Mouse (Mus musculus): ENCODE measurements around the gene Specc1. TPM values are rescaled to one million over a fixed set of nuclear protein-coding genes. Genes with fewer than 3 reads are reported as not detected.
A peak's percentile ranks its signal among the peaks of the same experiment; 100 is the strongest.

The Specc1 gene
- polyA plus RNA-seq, 1 experiment from 2014 or later: 26.3 TPM

GRCm38 (mm10) chr11:62040122-62040521, 83.6 kb downstream of the Specc1 start:
- WGBS: 75% methylated on average over 2 of the region's 2 CpGs
- no peaks in the 10 kb centered on the region for H3K4me1 ChIP-seq (replicated peaks; ENCODE audit: control insufficient read depth, insufficient read depth, low read length)
- no peak overlapping the region for H3K9ac ChIP-seq (ENCODE audit: low read depth, low read length)
- no peaks in the 10 kb centered on the region for H3K9me3 ChIP-seq (ENCODE audit: control insufficient read depth, low read length)
- H3K36me3 ChIP-seq (ENCODE audit: control insufficient read depth, insufficient read depth, low read length): no peaks in the 10 kb centered on the region
- no peak overlapping the region for H3K27ac ChIP-seq (ENCODE audit: low read depth, low read length)
- no peak overlapping the region for H3K4me3 ChIP-seq (ENCODE audit: low read depth, low read length)
- H3K27me3 ChIP-seq (ENCODE audit: control insufficient read depth, insufficient read depth, low read length): no peaks in the 10 kb centered on the region
- ATAC-seq (ENCODE audit: low FRiP score) (no peak), DNase-seq (ENCODE audit: low spot score) (no peak)
- no peak overlapping the region for H3K4me2 ChIP-seq (replicated peaks; ENCODE audit: low read depth, low read length)

DNA sequence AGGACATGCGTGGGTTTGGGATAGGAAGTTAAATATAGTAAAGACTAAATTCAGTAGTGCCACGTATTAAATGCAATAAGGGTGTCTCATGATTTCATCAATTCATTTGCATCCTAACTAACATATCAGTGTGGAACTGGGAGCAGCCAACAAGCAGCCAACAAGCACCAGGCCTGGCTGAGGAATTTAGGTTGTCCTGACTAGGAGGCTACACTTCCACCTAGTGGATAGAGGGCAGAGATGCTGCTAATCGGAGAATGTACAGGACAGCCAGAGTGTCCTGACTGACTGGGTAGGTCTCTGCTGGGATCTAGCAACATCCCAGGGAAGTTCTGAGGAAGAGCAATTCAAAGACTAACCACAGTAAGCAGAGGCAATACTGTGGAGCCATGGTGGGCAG, 88.1 kb downstream of the Specc1 start:
- H3K9ac ChIP-seq (ENCODE audit: low read depth, low read length): no peak overlapping the region
- DNase-seq (ENCODE audit: low spot score) (no peak), ATAC-seq (ENCODE audit: low FRiP score) (no peak)
- H3K36me3 ChIP-seq (ENCODE audit: control insufficient read depth, insufficient read depth, low read length): no peaks in the 10 kb centered on the region
- 44% methylated on average over 3 of the region's 3 CpGs for WGBS
- no peak overlapping the region for H3K4me2 ChIP-seq (replicated peaks; ENCODE audit: low read depth, low read length)
- H3K27ac ChIP-seq (ENCODE audit: low read depth, low read length): no peak overlapping the region
- no peaks in the 10 kb centered on the region for H3K9me3 ChIP-seq (ENCODE audit: control insufficient read depth, low read length)
- no peaks in the 10 kb centered on the region for H3K4me1 ChIP-seq (replicated peaks; ENCODE audit: control insufficient read depth, insufficient read depth, low read length)
- H3K27me3 ChIP-seq (ENCODE audit: control insufficient read depth, insufficient read depth, low read length): no peaks in the 10 kb centered on the region
- no peak overlapping the region for H3K4me3 ChIP-seq (ENCODE audit: low read depth, low read length)

DNA sequence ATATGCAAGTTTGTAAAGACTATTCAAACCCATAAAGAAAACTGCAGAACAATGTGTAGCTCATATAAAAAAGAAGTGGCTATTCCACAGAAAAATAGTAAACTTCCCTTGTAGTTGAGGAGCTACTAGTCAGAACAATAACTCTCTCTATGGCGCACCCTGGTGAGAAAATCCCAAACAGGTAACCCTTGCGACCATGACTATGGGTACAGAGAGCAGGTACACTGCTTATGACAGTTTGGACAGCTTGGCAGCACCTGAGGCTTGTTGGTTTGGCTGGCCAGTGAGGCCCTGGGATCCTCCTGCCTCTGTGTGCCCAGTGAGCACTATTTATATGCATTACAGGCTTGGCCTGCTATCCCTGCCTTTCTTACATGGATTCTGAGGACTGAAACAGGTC, 89.4 kb downstream of the Specc1 start:
- Histone ChIP-seq H3K9me3 (ENCODE audit: control insufficient read depth, low read length) (no peaks in the 10 kb centered on the region), H3K27me3 (ENCODE audit: control insufficient read depth, insufficient read depth, low read length) (no peaks in the 10 kb centered on the region), H3K36me3 (ENCODE audit: control insufficient read depth, insufficient read depth, low read length) (no peaks in the 10 kb centered on the region), H3K4me1 (replicated peaks; ENCODE audit: control insufficient read depth, insufficient read depth, low read length) (0 out of 2 replicates have a peak, but pooled peaks cover 2% of the 10 kb centered on the region), H3K27ac (ENCODE audit: low read depth, low read length) (no peak overlapping the region), H3K9ac (ENCODE audit: low read depth, low read length) (no peak overlapping the region), H3K4me2 (replicated peaks; ENCODE audit: low read depth, low read length) (no peak overlapping the region), H3K4me3 (ENCODE audit: low read depth, low read length) (no peak overlapping the region)
- ATAC-seq (ENCODE audit: low FRiP score) (no peak), DNase-seq (ENCODE audit: low spot score) (no peak)
- 55% methylated on average over 2 of the region's 2 CpGs for WGBS

DNA sequence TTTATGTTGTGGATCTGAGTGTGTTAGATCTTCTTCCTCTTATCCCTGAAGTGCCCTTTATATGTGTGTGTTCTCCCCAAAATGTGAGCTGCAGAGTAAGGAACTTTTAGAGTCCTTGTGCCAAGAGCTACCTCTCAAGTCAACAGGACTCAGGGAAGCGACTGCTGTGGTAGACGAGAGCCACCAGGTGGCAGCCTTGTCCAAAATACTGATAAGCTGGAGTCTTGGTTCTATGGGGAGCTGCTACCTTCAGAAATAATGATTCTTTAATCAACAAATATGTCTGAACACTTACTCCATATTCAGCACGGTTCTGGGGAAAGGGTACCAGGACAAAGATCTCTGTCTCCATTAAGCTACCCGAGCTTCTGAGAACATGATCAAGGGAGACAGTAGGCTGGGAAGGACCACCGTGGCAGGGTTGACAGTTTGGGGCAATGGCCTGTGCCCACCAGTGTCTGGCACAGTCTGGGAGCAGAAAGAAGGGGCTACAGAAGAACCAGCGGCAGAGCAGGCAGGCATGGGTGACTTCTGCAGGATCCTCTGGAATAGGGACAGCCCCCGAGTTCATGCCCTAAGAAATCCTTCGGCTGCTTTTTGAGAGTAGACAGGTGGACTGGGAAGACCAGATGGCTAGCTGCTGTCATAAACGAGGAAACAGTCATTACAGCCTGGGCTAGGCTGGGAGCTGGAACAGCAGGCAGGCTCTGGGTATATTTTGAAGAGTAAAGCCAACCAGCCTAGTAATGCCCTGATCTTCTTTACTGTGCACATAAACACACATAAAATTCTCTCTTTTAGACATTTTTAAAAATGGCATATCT, 91.5 kb downstream of the Specc1 start:
- Histone ChIP-seq H3K9ac (ENCODE audit: low read depth, low read length) (no peak overlapping the region), H3K36me3 (ENCODE audit: control insufficient read depth, insufficient read depth, low read length) (no peaks in the 10 kb centered on the region), H3K4me2 (replicated peaks; ENCODE audit: low read depth, low read length) (no peak overlapping the region), H3K27me3 (ENCODE audit: control insufficient read depth, insufficient read depth, low read length) (no peaks in the 10 kb centered on the region), H3K27ac (ENCODE audit: low read depth, low read length) (no peak overlapping the region), H3K9me3 (ENCODE audit: control insufficient read depth, low read length) (no peaks in the 10 kb centered on the region), H3K4me3 (ENCODE audit: low read depth, low read length) (no peak overlapping the region), H3K4me1 (replicated peaks; ENCODE audit: control insufficient read depth, insufficient read depth, low read length) (0 out of 2 replicates have a peak, but pooled peaks cover 2% of the 10 kb centered on the region)
- 43% methylated on average over 9 of the region's 9 CpGs for WGBS
- ATAC-seq (ENCODE audit: low FRiP score) (no peak), DNase-seq (ENCODE audit: low spot score) (peak; percentile 87)

- H3K4me1 ChIP-seq (replicated peaks; ENCODE audit: control insufficient read depth, insufficient read depth, low read length): 0 out of 2 replicates have a peak, but pooled peaks cover 2% of the 10 kb centered on the region
- no peak overlapping the region for H3K4me3 ChIP-seq (ENCODE audit: low read depth, low read length)
- no peak overlapping the region for H3K27ac ChIP-seq (ENCODE audit: low read depth, low read length)
- no peaks in the 10 kb centered on the region for H3K9me3 ChIP-seq (ENCODE audit: control insufficient read depth, low read length)
- no peaks in the 10 kb centered on the region for H3K36me3 ChIP-seq (ENCODE audit: control insufficient read depth, insufficient read depth, low read length)
- no peak overlapping the region for H3K9ac ChIP-seq (ENCODE audit: low read depth, low read length)
- DNase-seq (ENCODE audit: low spot score): no peak
- ATAC-seq (ENCODE audit: low FRiP score): no peak
- H3K27me3 ChIP-seq (ENCODE audit: control insufficient read depth, insufficient read depth, low read length): no peaks in the 10 kb centered on the region
- no peak overlapping the region for H3K4me2 ChIP-seq (replicated peaks; ENCODE audit: low read depth, low read length)
Observed at GRCm38 (mm10) chr11:62049170-62049569, 92.6 kb downstream of the Specc1 start.

GRCm38 (mm10) chr11:62050356-62051330, 94.1 kb downstream of the Specc1 start:
- H3K4me1 ChIP-seq (replicated peaks; ENCODE audit: control insufficient read depth, insufficient read depth, low read length): 0 out of 2 replicates have a peak, but pooled peaks cover 2% of the 10 kb centered on the region
- WGBS: 54% methylated on average over 8 of the region's 8 CpGs
- no peaks in the 10 kb centered on the region for H3K27me3 ChIP-seq (ENCODE audit: control insufficient read depth, insufficient read depth, low read length)
- H3K4me3 ChIP-seq (ENCODE audit: low read depth, low read length): no peak overlapping the region
- H3K36me3 ChIP-seq (ENCODE audit: control insufficient read depth, insufficient read depth, low read length): no peaks in the 10 kb centered on the region
- H3K27ac ChIP-seq (ENCODE audit: low read depth, low read length): no peak overlapping the region
- DNase-seq (ENCODE audit: low spot score) (no peak), ATAC-seq (ENCODE audit: low FRiP score) (no peak)
- no peaks in the 10 kb centered on the region for H3K9me3 ChIP-seq (ENCODE audit: control insufficient read depth, low read length)
- no peak overlapping the region for H3K4me2 ChIP-seq (replicated peaks; ENCODE audit: low read depth, low read length)
- H3K9ac ChIP-seq (ENCODE audit: low read depth, low read length): no peak overlapping the region

DNA sequence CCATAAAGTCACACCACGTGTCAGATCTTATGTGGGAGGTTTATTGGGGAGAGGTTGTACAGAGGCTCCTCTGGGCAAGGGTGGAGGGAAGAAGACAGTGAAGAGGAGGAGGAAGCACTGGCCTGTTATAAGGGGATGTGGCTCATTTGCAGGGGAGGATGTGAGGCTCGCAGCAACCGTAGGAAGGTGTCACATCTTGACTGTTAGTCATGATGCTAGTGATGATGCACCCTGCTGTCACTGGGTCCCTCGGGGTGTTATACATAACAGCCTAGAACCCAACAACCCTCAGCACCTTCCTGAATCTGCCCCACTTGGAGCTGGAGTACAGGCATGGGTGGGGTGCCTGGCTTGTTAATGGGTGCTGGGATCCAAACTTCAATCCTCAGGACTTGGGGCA, 94.9 kb downstream of the Specc1 start:
- Histone ChIP-seq H3K36me3 (ENCODE audit: control insufficient read depth, insufficient read depth, low read length) (no peaks in the 10 kb centered on the region), H3K4me1 (replicated peaks; ENCODE audit: control insufficient read depth, insufficient read depth, low read length) (0 out of 2 replicates have a peak, but pooled peaks cover 2% of the 10 kb centered on the region), H3K4me2 (replicated peaks; ENCODE audit: low read depth, low read length) (no peak overlapping the region), H3K9ac (ENCODE audit: low read depth, low read length) (no peak overlapping the region), H3K9me3 (ENCODE audit: control insufficient read depth, low read length) (no peaks in the 10 kb centered on the region), H3K27me3 (ENCODE audit: control insufficient read depth, insufficient read depth, low read length) (no peaks in the 10 kb centered on the region), H3K4me3 (ENCODE audit: low read depth, low read length) (no peak overlapping the region), H3K27ac (ENCODE audit: low read depth, low read length) (no peak overlapping the region)
- ATAC-seq (ENCODE audit: low FRiP score) (no peak), DNase-seq (ENCODE audit: low spot score) (no peak)
- 91% methylated on average over 4 of the region's 4 CpGs for WGBS

- DNase-seq (ENCODE audit: low spot score) (peak; percentile 60), ATAC-seq (ENCODE audit: low FRiP score) (peak; percentile 57; the same call in 1 of the 2 replicates)
- Histone ChIP-seq H3K27me3 (ENCODE audit: control insufficient read depth, insufficient read depth, low read length) (no peaks in the 10 kb centered on the region), H3K9me3 (ENCODE audit: control insufficient read depth, low read length) (no peaks in the 10 kb centered on the region), H3K9ac (ENCODE audit: low read depth, low read length) (no peak overlapping the region), H3K4me2 (replicated peaks; ENCODE audit: low read depth, low read length) (no peak overlapping the region), H3K27ac (ENCODE audit: low read depth, low read length) (no peak overlapping the region), H3K4me3 (ENCODE audit: low read depth, low read length) (no peak overlapping the region), H3K4me1 (replicated peaks; ENCODE audit: control insufficient read depth, insufficient read depth, low read length) (0 out of 2 replicates have a peak, but pooled peaks cover 2% of the 10 kb centered on the region), H3K36me3 (ENCODE audit: control insufficient read depth, insufficient read depth, low read length) (no peaks in the 10 kb centered on the region)
- 35% methylated on average over 9 of the region's 9 CpGs for WGBS
Observed at GRCm38 (mm10) chr11:62053928-62054327, 97.4 kb downstream of the Specc1 start.

Measured in hindbrain, embryonic 11.5 days (tissue).